Mouse (Mus musculus) bone marrow, adult 2 months (tissue): ENCODE data around the gene Xrcc3.

Source experiments
- CTCF ChIP-seq: fragments of 200-500 bp; IDR thresholded peaks from 2 replicates; pipeline ENCODE4 v1.5.1; 2011; ENCODE audit warnings: low read length, control low read depth; ENCODE audit not compliant: control insufficient read depth, insufficient read depth
- POLR2A ChIP-seq: fragments of 200-500 bp; IDR thresholded peaks from 2 replicates; pipeline ENCODE4 v1.6.1; 2011; ENCODE audit warnings: low read depth, mild to moderate bottlenecking, control low read depth, low read length, borderline replicate concordance; ENCODE audit not compliant: control insufficient read depth

DNA sequence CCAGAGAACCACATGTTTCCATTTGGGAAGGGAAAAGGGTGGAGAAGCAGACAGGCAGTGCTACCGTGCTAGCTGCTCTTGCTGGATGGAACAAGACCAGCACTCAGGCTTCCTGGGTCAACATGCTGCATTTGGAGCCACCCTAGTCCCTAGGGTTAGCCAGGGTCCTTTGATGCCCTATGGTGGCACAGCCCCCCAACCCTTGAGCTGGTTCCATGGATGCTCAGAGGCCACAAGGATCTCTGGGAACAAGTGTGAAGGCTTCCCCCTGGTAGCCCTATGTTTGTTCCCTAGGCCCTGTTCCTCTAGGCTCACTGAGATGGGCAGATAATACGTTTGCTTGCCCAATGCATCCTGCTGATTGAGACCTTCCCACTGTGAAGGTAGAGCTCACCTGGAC, 58.4 kb downstream of the Xrcc3 start:
- TF ChIP-seq POLR2A (no peak), CTCF (no peak)
